Mouse (Mus musculus): Measurements from ENCODE around the gene Cntnap1. TPM values are rescaled to one million over a fixed set of nuclear protein-coding genes. Genes with fewer than 3 reads are reported as not detected.
A peak's percentile ranks its signal among the peaks of the same experiment; 100 is the strongest.

The Cntnap1 gene
- polyA plus RNA-seq, 1 experiment from 2014 or later, result 1.5 TPM

DNA sequence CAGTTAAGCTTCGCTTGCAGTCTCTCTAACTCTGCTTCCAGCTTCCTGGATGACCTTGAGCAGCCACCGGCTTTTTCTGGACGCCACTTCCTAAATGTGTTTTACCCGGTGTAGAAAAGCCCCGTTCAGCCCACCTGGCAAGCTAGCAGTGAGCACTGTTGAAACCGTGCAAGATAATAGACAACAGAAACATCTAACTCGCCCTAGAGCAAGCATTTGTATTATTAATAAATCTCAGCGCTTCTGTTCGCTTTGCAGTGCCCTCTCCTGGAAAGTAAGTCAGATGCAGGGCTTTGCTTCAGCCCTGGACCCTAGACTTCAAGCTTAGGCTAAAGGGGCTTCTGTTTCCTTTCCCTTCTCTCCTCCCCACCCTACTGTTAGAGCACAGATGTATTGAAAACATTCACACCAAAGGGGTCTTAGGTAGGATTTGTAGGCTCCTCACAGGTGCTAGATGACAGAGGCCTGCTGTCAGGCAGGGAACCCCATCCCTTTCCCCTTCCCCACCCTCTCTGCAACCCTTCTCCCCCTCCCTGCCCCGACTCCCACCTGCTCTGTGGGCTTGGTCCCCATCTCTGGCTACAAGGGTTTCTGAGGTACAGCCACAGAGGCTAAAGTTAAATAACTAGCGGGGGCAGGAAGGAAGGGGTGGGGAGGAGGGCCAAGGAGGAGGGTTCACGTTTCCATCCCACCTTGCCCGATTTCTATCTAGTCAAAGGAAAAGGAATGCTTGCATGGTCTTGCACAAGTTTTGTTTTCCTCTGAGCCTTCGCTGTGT, 4.7 kb downstream of the Cntnap1 start, which contains the start of gene Ccr10:
Gene Ccr10, minus strand, starts transcription at position 593 of the 778 bp plus-strand sequence.
- Histone ChIP-seq H3K9ac (replicated peaks) (peak within 1 kb of the TSS; percentile 44; the same call in 1 of the 2 replicates), H3K27me3 (ENCODE audit: insufficient read depth, low read length) (peaks cover 76% of the 10 kb centered on the region), H3K4me1 (ENCODE audit: insufficient read depth) (peaks cover 43% of the 10 kb centered on the region), H3K4me2 (ENCODE audit: low read depth, low read length) (peak within 1 kb of the TSS; percentile 72), H3K27ac (ENCODE audit: low read depth) (no peak within 1 kb of the TSS), H3K9me3 (ENCODE audit: low read length) (no peaks in the 10 kb centered on the region), H3K4me3 (ENCODE audit: low read depth, low read length) (peak within 1 kb of the TSS; percentile 40), H3K36me3 (replicated peaks; ENCODE audit: insufficient read depth, low read length) (no peaks in the 10 kb centered on the region)
- TF ChIP-seq CTCF (IDR thresholded peaks at IDR 0.05; ENCODE audit: low read depth) (peak; percentile 46), EP300 (IDR thresholded peaks at IDR 0.05; ENCODE audit: low read depth) (no peak)
- no peak for ATAC-seq
- no peak for DNase-seq
- 23% methylated on average over 14 of the region's 14 CpGs for WGBS (ENCODE audit: insufficient replicate concordance)

DNA sequence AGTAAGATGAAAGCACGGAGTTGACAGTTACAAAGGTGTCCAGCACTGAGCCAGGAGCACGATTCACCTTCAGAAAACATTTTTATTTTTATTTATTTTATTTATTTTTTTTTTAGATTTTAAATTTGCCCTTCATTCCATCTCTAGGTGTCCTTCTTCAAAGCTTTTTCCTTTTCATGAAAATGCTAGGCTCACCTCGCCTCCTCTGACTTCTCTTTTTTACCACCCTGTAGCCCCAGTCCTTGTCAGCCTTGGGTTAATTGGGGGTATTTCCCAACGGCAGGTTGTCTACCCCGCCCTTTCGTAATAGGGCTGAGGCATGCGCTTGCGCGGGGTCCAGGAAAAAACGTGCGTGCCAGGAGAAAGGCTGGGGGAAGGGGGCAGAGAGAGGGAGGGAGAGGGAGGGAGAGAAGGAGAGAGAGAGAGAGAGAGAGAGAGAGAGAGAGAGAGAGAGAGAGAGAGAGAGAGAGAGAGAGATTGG, 5.4 kb downstream of the Cntnap1 start:
- peak overlapping the region; percentile 13; the same call in 1 of the 2 replicates for H3K4me3 ChIP-seq (ENCODE audit: low read depth, low read length)
- WGBS (ENCODE audit: insufficient replicate concordance), result 8% methylated on average over 11 of the region's 11 CpGs
- peak overlapping the region; percentile 59 for H3K4me2 ChIP-seq (ENCODE audit: low read depth, low read length)
- H3K9ac ChIP-seq (replicated peaks), result no peak overlapping the region
- peaks cover 38% of the 10 kb centered on the region for H3K4me1 ChIP-seq (ENCODE audit: insufficient read depth)
- H3K9me3 ChIP-seq (ENCODE audit: low read length), result no peaks in the 10 kb centered on the region
- no peaks in the 10 kb centered on the region for H3K36me3 ChIP-seq (replicated peaks; ENCODE audit: insufficient read depth, low read length)
- DNase-seq, result no peak
- ATAC-seq, result no peak
- H3K27me3 ChIP-seq (ENCODE audit: insufficient read depth, low read length), result peaks cover 70% of the 10 kb centered on the region
- TF ChIP-seq CTCF (IDR thresholded peaks at IDR 0.05; ENCODE audit: low read depth) (no peak), EP300 (IDR thresholded peaks at IDR 0.05; ENCODE audit: low read depth) (no peak)
- H3K27ac ChIP-seq (ENCODE audit: low read depth), result no peak overlapping the region

- peak overlapping the region; percentile 13; the same call in 1 of the 2 replicates for H3K4me3 ChIP-seq (ENCODE audit: low read depth, low read length)
- no peak for DNase-seq
- H3K4me1 ChIP-seq (ENCODE audit: insufficient read depth), result peaks cover 40% of the 10 kb centered on the region
- no peaks in the 10 kb centered on the region for H3K9me3 ChIP-seq (ENCODE audit: low read length)
- H3K27me3 ChIP-seq (ENCODE audit: insufficient read depth, low read length), result peaks cover 65% of the 10 kb centered on the region
- TF ChIP-seq CTCF (IDR thresholded peaks at IDR 0.05; ENCODE audit: low read depth) (peak; percentile 35; the same call in 1 of the 2 replicates), EP300 (IDR thresholded peaks at IDR 0.05; ENCODE audit: low read depth) (no peak)
- H3K36me3 ChIP-seq (replicated peaks; ENCODE audit: insufficient read depth, low read length), result no peaks in the 10 kb centered on the region
- peak overlapping the region; percentile 7; the same call in 1 of the 2 replicates for H3K9ac ChIP-seq (replicated peaks)
- H3K4me2 ChIP-seq (ENCODE audit: low read depth, low read length), result peak overlapping the region; percentile 59
- no peak overlapping the region for H3K27ac ChIP-seq (ENCODE audit: low read depth)
- WGBS (ENCODE audit: insufficient replicate concordance), result 2% methylated on average over 24 of the region's 25 CpGs
- no peak for ATAC-seq
These were observed 5.9 kb downstream of the Cntnap1 start for GRCm38 (mm10) chr11:101176117-101176691.

- DNase-seq, result peak; percentile 67
- Histone ChIP-seq H3K27ac (ENCODE audit: low read depth) (no peak overlapping the region), H3K36me3 (replicated peaks; ENCODE audit: insufficient read depth, low read length) (no peaks in the 10 kb centered on the region), H3K9me3 (ENCODE audit: low read length) (no peaks in the 10 kb centered on the region), H3K4me3 (ENCODE audit: low read depth, low read length) (no peak overlapping the region), H3K9ac (replicated peaks) (no peak overlapping the region), H3K27me3 (ENCODE audit: insufficient read depth, low read length) (peaks cover 57% of the 10 kb centered on the region), H3K4me2 (ENCODE audit: low read depth, low read length) (no peak overlapping the region), H3K4me1 (ENCODE audit: insufficient read depth) (peaks cover 34% of the 10 kb centered on the region)
- TF ChIP-seq CTCF (IDR thresholded peaks at IDR 0.05; ENCODE audit: low read depth) (peak; percentile 63), EP300 (IDR thresholded peaks at IDR 0.05; ENCODE audit: low read depth) (no peak)
- no peak for ATAC-seq
- 37% methylated on average over 22 of the region's 22 CpGs for WGBS (ENCODE audit: insufficient replicate concordance)
These were observed 6.8 kb downstream of the Cntnap1 start for GRCm38 (mm10) chr11:101176933-101177773.

DNA sequence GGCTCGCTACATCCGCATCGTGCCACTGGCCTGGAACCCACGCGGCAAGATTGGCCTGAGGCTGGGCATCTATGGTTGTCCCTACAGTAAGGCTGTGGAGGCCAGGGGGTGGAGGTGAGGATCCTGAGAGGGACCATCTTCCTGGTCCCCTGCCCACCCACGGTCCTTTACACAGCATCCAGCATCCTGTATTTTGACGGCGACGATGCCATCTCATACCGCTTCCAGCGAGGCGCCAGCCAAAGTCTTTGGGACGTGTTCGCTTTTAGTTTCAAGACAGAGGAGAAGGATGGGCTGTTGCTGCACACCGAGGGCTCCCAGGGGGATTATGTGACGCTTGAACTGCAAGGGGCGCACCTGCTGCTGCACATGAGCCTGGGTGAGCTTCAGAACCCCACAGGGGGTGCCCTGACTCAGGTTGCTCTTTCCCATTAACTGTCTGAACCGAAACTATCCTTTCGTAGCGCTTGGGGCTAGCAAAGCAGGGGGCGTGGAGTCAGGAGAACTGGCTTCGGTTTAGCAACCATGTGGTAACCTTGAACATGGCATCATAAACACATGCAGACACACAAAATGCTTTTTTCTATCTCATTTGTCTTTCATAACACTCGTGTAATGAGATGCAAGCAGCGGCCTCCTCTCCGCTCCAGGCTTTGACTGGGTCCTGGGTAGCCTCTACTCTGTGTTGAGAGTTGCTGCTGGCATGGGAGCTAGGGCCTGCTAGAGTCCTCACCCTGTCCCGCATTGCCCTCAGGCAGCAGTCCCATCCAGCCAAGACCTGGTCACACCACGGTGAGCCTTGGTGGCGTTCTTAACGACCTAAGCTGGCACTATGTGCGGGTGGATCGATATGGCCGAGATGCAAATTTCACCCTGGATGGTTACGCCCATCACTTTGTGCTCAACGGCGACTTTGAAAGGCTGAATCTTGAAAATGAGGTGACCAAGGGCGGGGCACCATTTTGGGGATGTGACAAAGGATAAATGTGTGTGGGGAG, 8.0 kb downstream of the Cntnap1 start:
- ATAC-seq (no peak), DNase-seq (no peak)
- Histone ChIP-seq H3K4me2 (ENCODE audit: low read depth, low read length) (peak overlapping the region; percentile 3; the same call in 1 of the 2 replicates), H3K9ac (replicated peaks) (no peak overlapping the region), H3K4me1 (ENCODE audit: insufficient read depth) (peaks cover 27% of the 10 kb centered on the region), H3K27ac (ENCODE audit: low read depth) (no peak overlapping the region), H3K36me3 (replicated peaks; ENCODE audit: insufficient read depth, low read length) (no peaks in the 10 kb centered on the region), H3K4me3 (ENCODE audit: low read depth, low read length) (no peak overlapping the region), H3K27me3 (ENCODE audit: insufficient read depth, low read length) (peaks cover 47% of the 10 kb centered on the region), H3K9me3 (ENCODE audit: low read length) (no peaks in the 10 kb centered on the region)
- TF ChIP-seq EP300 (IDR thresholded peaks at IDR 0.05; ENCODE audit: low read depth) (no peak), CTCF (IDR thresholded peaks at IDR 0.05; ENCODE audit: low read depth) (0 out of 2 replicates have a peak, but pooled peaks have one; percentile 10)
- WGBS (ENCODE audit: insufficient replicate concordance), result 55% methylated on average over 36 of the region's 36 CpGs

Measured in liver, postnatal 0 days (tissue).